Mouse (Mus musculus) hindbrain, embryonic 14.5 days (tissue): Measurements from ENCODE around the gene Fgr. TPM values are rescaled to one million over a fixed set of nuclear protein-coding genes. Genes with fewer than 3 reads are reported as not detected.

Experiments
- ATAC-seq: fragments of 200-750 bp; cut with Nextera tagmentation; 2 replicates; pipeline ENCODE4 v1.8.0; 2017; ENCODE audit warnings: moderate number of reproducible peaks, mild to moderate bottlenecking, moderate TSS enrichment, moderate library complexity; ENCODE audit not compliant: low FRiP score
- DNase-seq: peaks from one replicate; pipeline ENCODE4 v3.0.0-alpha.2; 2015; ENCODE audit warnings: low spot score
- H3K27ac ChIP-seq: fragments of 300-500 bp; sonication (generic); 2 replicates; pipeline ENCODE4 v1.5.1; 2014; ENCODE audit warnings: mild to moderate bottlenecking, moderate library complexity
- H3K27me3 ChIP-seq: fragments of 300-500 bp; sonication (generic); 2 replicates; pipeline ENCODE4 v1.6.1; 2014; ENCODE audit warnings: mild to moderate bottlenecking, low read length, mixed read lengths; ENCODE audit not compliant: control insufficient read depth, insufficient read depth
- H3K36me3 ChIP-seq: fragments of 300-500 bp; sonication (generic); replicated peaks from 2 replicates; pipeline ENCODE4 v1.6.1; 2014; ENCODE audit not compliant: control insufficient read depth, insufficient read depth
- H3K4me1 ChIP-seq: fragments of 300-500 bp; sonication (generic); replicated peaks from 2 replicates; pipeline ENCODE4 v1.6.1; 2014; ENCODE audit warnings: antibody characterized with exemption, low read length, mixed read lengths; ENCODE audit not compliant: control insufficient read depth, insufficient read depth
- H3K4me2 ChIP-seq: fragments of 300-500 bp; sonication (generic); replicated peaks from 2 replicates; pipeline ENCODE4 v1.6.1; 2014; ENCODE audit warnings: mild to moderate bottlenecking, moderate library complexity
- H3K4me3 ChIP-seq: fragments of 300-500 bp; sonication (generic); replicated peaks from 2 replicates; pipeline ENCODE4 v1.5.1; 2014; ENCODE audit warnings: mild to moderate bottlenecking, low read length
- H3K9ac ChIP-seq: fragments of 300-500 bp; sonication (generic); 2 replicates; pipeline ENCODE4 v1.6.1; 2014
- H3K9me3 ChIP-seq: fragments of 300-500 bp; sonication (generic); 2 replicates; pipeline ENCODE4 v1.6.1; 2016; ENCODE audit warnings: low read length; ENCODE audit not compliant: control insufficient read depth
- WGBS: fragments of 180-500 bp; shearing (Covaris S2); extraction: QIAGEN DNeasy Blood & Tissue Kit; methylation state at CpG from one replicate; pipeline ENCODE4 v1.1.7; 2014; 5-methylcytosine and 5-hydroxymethylcytosine counted together
- polyA plus RNA-seq: library from polyadenylated mRNA; unstranded; fragments of >200 nt; fragmentation: Nextera tagmentation; extraction: Ambion mirVana; gene quantifications from 2 replicates; pipeline ENCODE4 v1.2.1, GENCODE M21; 2014

Gene Fgr
- polyA plus RNA-seq, 1 experiment from 2014 or later: 0.17 TPM

GRCm38 (mm10) chr4:133024404-133024803 is 50.5 kb downstream of the Fgr start:
- no peaks in the 10 kb centered on the region for H3K9me3 ChIP-seq
- DNase-seq (peak; percentile 36), ATAC-seq (no peak)
- H3K27me3 ChIP-seq: no peaks in the 10 kb centered on the region
- H3K4me2 ChIP-seq: 0 out of 2 replicates have a peak overlapping the region, but pooled peaks have one; percentile 8
- H3K4me3 ChIP-seq: no peak overlapping the region
- H3K36me3 ChIP-seq: peaks cover under 1% of the 10 kb centered on the region; the same call in 1 of the 2 replicates
- H3K4me1 ChIP-seq: peaks cover 75% of the 10 kb centered on the region
- 0 out of 2 replicates have a peak overlapping the region, but pooled peaks have one; percentile 9 for H3K9ac ChIP-seq
- H3K27ac ChIP-seq: peak overlapping the region; percentile 75
- WGBS: 20% methylated on average over 3 of the region's 4 CpGs

GRCm38 (mm10) chr4:133024969-133025685 is 51.2 kb downstream of the Fgr start:
- 0 out of 2 replicates have a peak overlapping the region, but pooled peaks have one; percentile 9 for H3K9ac ChIP-seq
- H3K4me1 ChIP-seq: peaks cover 72% of the 10 kb centered on the region
- H3K4me3 ChIP-seq: no peak overlapping the region
- H3K9me3 ChIP-seq: no peaks in the 10 kb centered on the region
- DNase-seq (no peak), ATAC-seq (peak; percentile 31; the same call in 1 of the 2 replicates)
- 15% methylated on average over 9 of the region's 10 CpGs for WGBS
- peak overlapping the region; percentile 75 for H3K27ac ChIP-seq
- 0 out of 2 replicates have a peak overlapping the region, but pooled peaks have one; percentile 8 for H3K4me2 ChIP-seq
- H3K36me3 ChIP-seq: peaks cover 7% of the 10 kb centered on the region; the same call in 1 of the 2 replicates
- no peaks in the 10 kb centered on the region for H3K27me3 ChIP-seq

DNA sequence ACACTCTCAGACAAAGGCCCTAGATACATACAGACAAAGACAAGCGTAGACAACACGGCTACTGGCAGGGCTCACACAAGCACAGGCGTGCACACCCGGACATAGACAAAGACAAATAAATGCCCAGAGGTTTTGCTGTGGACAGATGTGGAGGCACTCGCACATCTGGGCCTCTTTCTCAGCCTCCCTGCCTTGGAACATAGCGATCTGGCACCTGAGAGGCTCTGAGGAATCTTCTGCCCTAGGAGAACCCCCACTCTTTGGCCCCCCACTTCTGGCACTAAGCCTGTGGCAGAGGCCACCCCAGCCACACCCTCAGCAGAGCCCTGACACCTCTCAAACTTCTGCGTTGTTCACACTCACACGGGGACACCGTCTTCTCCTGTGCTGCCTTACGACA is 52.4 kb downstream of the Fgr start:
- peak overlapping the region; percentile 75 for H3K27ac ChIP-seq
- no peaks in the 10 kb centered on the region for H3K9me3 ChIP-seq
- H3K27me3 ChIP-seq: no peaks in the 10 kb centered on the region
- peak overlapping the region; percentile 29; the same call in 1 of the 2 replicates for H3K9ac ChIP-seq
- ATAC-seq (no peak), DNase-seq (no peak)
- H3K4me1 ChIP-seq: peaks cover 61% of the 10 kb centered on the region
- H3K36me3 ChIP-seq: peaks cover 7% of the 10 kb centered on the region; the same call in 1 of the 2 replicates
- no peak overlapping the region for H3K4me3 ChIP-seq
- WGBS: 57% methylated on average over 10 of the region's 10 CpGs
- H3K4me2 ChIP-seq: no peak overlapping the region

DNA sequence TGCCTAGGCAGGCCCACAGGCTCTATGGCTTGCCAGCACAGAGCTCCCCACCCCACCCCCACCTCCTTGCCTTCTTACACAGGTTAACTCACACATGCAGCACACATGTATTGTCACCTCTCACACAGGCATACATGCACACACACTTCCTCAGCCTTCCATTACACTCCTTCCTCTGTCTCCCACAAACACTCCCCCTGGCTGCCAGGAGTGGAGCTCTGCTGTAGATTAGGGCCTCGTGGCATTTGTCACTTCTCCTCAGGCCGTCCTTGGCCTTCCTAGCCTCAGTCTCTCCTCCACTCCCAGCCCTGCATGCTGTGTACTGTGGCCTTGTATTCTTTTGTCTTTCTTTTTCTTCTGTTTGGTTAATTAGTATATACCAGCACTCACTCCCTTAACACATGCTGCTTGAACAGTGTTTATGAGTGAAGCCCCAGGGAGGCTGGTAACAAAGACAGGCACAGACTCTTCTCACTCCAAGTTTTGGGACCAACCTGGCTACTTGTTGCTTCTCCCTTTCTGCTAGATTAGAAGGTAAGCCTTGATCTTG is 53.0 kb downstream of the Fgr start:
- Histone ChIP-seq H3K9me3 (no peaks in the 10 kb centered on the region), H3K27me3 (no peaks in the 10 kb centered on the region), H3K4me1 (peaks cover 55% of the 10 kb centered on the region), H3K9ac (0 out of 2 replicates have a peak overlapping the region, but pooled peaks have one; percentile 29), H3K4me2 (no peak overlapping the region), H3K36me3 (peaks cover 7% of the 10 kb centered on the region; the same call in 1 of the 2 replicates), H3K4me3 (no peak overlapping the region), H3K27ac (0 out of 2 replicates have a peak overlapping the region, but pooled peaks have one; percentile 75)
- ATAC-seq (no peak), DNase-seq (no peak)
- WGBS: 19% methylated on average over 2 of the region's 2 CpGs

DNA sequence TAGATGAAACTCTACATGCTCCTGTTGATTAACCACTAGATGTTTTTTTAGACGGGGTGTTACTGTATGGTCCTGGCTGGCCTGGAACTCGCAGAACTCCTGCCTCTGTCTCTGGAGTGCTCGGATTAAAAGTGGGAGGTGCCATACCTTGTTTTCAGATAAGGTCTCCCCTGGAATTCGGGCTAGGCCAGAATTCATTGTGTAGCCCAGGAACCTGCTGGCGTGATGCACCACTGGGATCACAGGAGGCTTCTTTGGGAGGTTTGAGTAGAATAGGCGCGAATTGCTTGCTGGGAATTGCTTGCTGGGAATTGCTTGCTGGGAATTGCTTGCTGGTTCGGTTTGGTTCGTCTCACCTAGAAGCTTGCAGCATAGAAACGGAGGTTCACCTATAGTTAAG is 53.8 kb downstream of the Fgr start:
- Histone ChIP-seq H3K9ac (no peak overlapping the region), H3K4me3 (no peak overlapping the region), H3K4me2 (no peak overlapping the region), H3K4me1 (peaks cover 47% of the 10 kb centered on the region), H3K27ac (no peak overlapping the region), H3K9me3 (no peaks in the 10 kb centered on the region), H3K36me3 (peaks cover 7% of the 10 kb centered on the region; the same call in 1 of the 2 replicates), H3K27me3 (no peaks in the 10 kb centered on the region)
- ATAC-seq: no peak
- WGBS: 72% methylated on average over 10 of the region's 10 CpGs
- no peak for DNase-seq

GRCm38 (mm10) chr4:133028193-133028592 is 54.3 kb downstream of the Fgr start:
- peaks cover 42% of the 10 kb centered on the region for H3K4me1 ChIP-seq
- no peaks in the 10 kb centered on the region for H3K27me3 ChIP-seq
- WGBS: 89% methylated on average over 6 of the region's 6 CpGs
- H3K4me3 ChIP-seq: no peak overlapping the region
- H3K36me3 ChIP-seq: peaks cover 7% of the 10 kb centered on the region; the same call in 1 of the 2 replicates
- ATAC-seq (no peak), DNase-seq (no peak)
- H3K4me2 ChIP-seq: no peak overlapping the region
- no peaks in the 10 kb centered on the region for H3K9me3 ChIP-seq
- no peak overlapping the region for H3K9ac ChIP-seq
- no peak overlapping the region for H3K27ac ChIP-seq

DNA sequence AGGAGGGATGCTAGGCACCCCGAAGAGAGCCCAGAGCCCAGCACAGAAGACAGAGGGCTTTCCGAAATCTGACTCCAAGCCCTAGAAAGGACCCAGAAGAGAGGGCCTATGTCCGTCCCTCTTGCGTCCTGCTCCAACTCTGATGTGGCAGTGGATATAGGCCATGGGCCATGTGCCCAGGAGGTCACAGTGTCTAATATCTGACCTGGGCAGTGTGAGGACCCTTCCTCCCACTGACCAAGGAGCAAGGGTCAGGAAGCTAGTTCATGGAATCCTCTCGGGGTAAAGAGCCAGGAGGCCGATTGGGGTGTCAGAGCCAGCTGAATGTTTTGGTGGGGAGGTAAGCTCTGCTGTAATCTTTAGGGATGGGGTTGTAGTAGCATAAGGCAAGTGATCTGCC is 55.0 kb downstream of the Fgr start:
- no peak for DNase-seq
- Histone ChIP-seq H3K9ac (no peak overlapping the region), H3K27ac (no peak overlapping the region), H3K36me3 (peaks cover 7% of the 10 kb centered on the region; the same call in 1 of the 2 replicates), H3K27me3 (no peaks in the 10 kb centered on the region), H3K4me2 (no peak overlapping the region), H3K9me3 (no peaks in the 10 kb centered on the region), H3K4me3 (no peak overlapping the region), H3K4me1 (peaks cover 35% of the 10 kb centered on the region)
- ATAC-seq: no peak
- 90% methylated on average over 6 of the region's 6 CpGs for WGBS

- ATAC-seq (no peak), DNase-seq (no peak)
- Histone ChIP-seq H3K27ac (no peak overlapping the region), H3K4me2 (no peak overlapping the region), H3K4me1 (peaks cover 12% of the 10 kb centered on the region), H3K9me3 (no peaks in the 10 kb centered on the region), H3K36me3 (peaks cover 7% of the 10 kb centered on the region), H3K4me3 (no peak overlapping the region), H3K27me3 (0 out of 2 replicates have a peak, but pooled peaks cover 2% of the 10 kb centered on the region), H3K9ac (no peak overlapping the region)
- 90% methylated on average over 8 of the region's 8 CpGs for WGBS
These were observed 58.7 kb downstream of the Fgr start for GRCm38 (mm10) chr4:133032410-133033095.

DNA sequence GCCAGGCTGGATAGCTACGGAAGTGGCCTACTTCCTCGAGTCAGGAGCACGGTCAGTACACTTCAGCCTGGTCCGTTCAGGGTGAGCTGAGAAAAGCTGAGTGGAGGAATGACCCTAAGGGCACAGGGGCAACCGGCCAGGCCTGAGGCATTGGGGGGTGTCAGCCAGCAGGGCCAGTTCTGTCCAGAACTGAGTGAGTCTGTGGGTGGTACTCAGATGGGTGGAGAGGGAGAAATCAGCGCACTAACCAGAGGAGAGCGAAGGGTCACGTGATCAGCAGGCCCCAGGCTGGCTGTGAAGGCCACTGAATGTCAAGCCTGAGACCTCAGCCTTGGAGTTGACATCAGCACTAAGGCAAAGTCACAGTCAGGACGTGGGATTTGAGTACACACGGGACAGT is 60.6 kb downstream of the Fgr start:
- 71% methylated on average over 10 of the region's 10 CpGs for WGBS
- ATAC-seq: no peak
- no peak overlapping the region for H3K4me2 ChIP-seq
- no peaks in the 10 kb centered on the region for H3K9me3 ChIP-seq
- peaks cover 31% of the 10 kb centered on the region for H3K4me1 ChIP-seq
- H3K4me3 ChIP-seq: no peak overlapping the region
- no peak for DNase-seq
- no peak overlapping the region for H3K9ac ChIP-seq
- H3K27ac ChIP-seq: no peak overlapping the region
- H3K27me3 ChIP-seq: 0 out of 2 replicates have a peak, but pooled peaks cover 2% of the 10 kb centered on the region
- peaks cover 6% of the 10 kb centered on the region for H3K36me3 ChIP-seq
